Comparison of ENCODE assay signal across 11 mouse cellular contexts in genomic region chr12:21166884-21167575, GRCm38 (mm10).
DNase-seq lines count a peak whose midpoint lies in the region; ATAC-seq and TF ChIP-seq lines count a peak whose summit lies in the region.
"Had no signal": no experiment of that assay in that cellular context is flagged by ENCODE, and none has a peak within 500 bp of the region (broad histone marks: within the 10 kb centered on the region; RNA-seq: fewer than 3 reads in every experiment).

No protein-coding gene starts in this region.

- peaks cover 13% of the 10 kb centered on the region for H3K36me3 ChIP-seq in lung, embryonic 14.5 days (ENCODE audit: insufficient read depth)

- H3K27ac ChIP-seq in lung, embryonic 14.5 days (ENCODE audit: low read depth), result 0 out of 2 replicates have a peak overlapping the region, but pooled peaks have one; percentile 2
- H3K27ac ChIP-seq: macrophage had no signal

- 13% methylated on average over 6 of the region's 6 CpGs for WGBS in lung, embryonic 14.5 days

- no peak for TF ChIP-seq CTCF in lung, embryonic 14.5 days (IDR thresholded peaks at IDR 0.05; ENCODE audit: low read depth)

- peak; percentile 24 for DNase-seq in embryo, embryonic 10 days (ENCODE audit: low spot score)
- no peak for DNase-seq in embryo, embryonic 11 days
- peak; percentile 37 for DNase-seq in lung, embryonic 14.5 days
- no peak for DNase-seq in lung, postnatal 14 days
- DNase-seq in induced T-regulatory cell, adult 2 months (ENCODE audit: low read depth), result peak; percentile 73
- peak; percentile 82 for DNase-seq in thymus, postnatal 0 days (ENCODE audit: low spot score)
- DNase-seq in kidney, adult 9 months, result no peak
- no peak for DNase-seq in cerebellum, postnatal 14 days
- DNase-seq: cerebellum, adult 2 months; kidney, postnatal 14 days had no signal

- H3K4me2 ChIP-seq in lung, embryonic 14.5 days, result no peak overlapping the region

- no peak overlapping the region for H3K4me3 ChIP-seq in lung, embryonic 14.5 days (ENCODE audit: low read depth, low read length)

- no peaks in the 10 kb centered on the region for H3K9me3 ChIP-seq in lung, embryonic 14.5 days (ENCODE audit: low read depth, low read length)

- H3K9ac ChIP-seq in lung, embryonic 14.5 days, result no peak overlapping the region

- no peak for ATAC-seq in lung, embryonic 14.5 days (ENCODE audit: insufficient read depth)

- H3K27me3 ChIP-seq in lung, embryonic 14.5 days (ENCODE audit: insufficient read depth, low read length), result no peaks in the 10 kb centered on the region

- peaks cover 11% of the 10 kb centered on the region; the same call in 1 of the 2 replicates for H3K4me1 ChIP-seq in lung, embryonic 14.5 days (ENCODE audit: insufficient read depth)

Comparison
In these comparisons a context has a peak if more than half of its experiments do, and no peak if none do; other contexts are left out.
1. DNase-seq: peak in embryo, embryonic 10 days (single experiment), lung, embryonic 14.5 days (single experiment), induced T-regulatory cell, adult 2 months (single experiment) and thymus, postnatal 0 days (single experiment); none in embryo, embryonic 11 days (single experiment), lung, postnatal 14 days (single experiment), kidney, adult 9 months (single experiment) and cerebellum, postnatal 14 days (0 of 2).